Mouse (Mus musculus) layer of hippocampus, adult 8-10 months (tissue): ENCODE data around the gene Slc34a2. TPM values are rescaled to one million over a fixed set of nuclear protein-coding genes. Genes with fewer than 3 reads are reported as not detected.

ENCODE experiments used
- DNase-seq, 2 experiments: peaks; one replicate each; pipeline ENCODE4 v3.0.0; 2022; ENCODE audit warnings: low spot score in 2 of 2
- total RNA-seq, 4 experiments: library from RNA; stranded (reverse); gene quantifications; 2 replicates each; pipeline ENCODE4 v1.2.4; 2022

The Slc34a2 gene
- total RNA-seq, 4 experiments from 2014 or later: not detected

GRCm38 (mm10) chr5:53108668-53109067 lies 70.8 kb downstream of the Slc34a2 start:
- no peak for DNase-seq

GRCm38 (mm10) chr5:53110225-53110624 lies 72.3 kb downstream of the Slc34a2 start:
- DNase-seq: no peak

GRCm38 (mm10) chr5:53111036-53111435 lies 73.2 kb downstream of the Slc34a2 start:
- no peak for DNase-seq

GRCm38 (mm10) chr5:53112942-53113341 lies 75.1 kb downstream of the Slc34a2 start:
- no peak for DNase-seq

- DNase-seq: no peak
Measured at GRCm38 (mm10) chr5:53114616-53115267, 76.9 kb downstream of the Slc34a2 start.

- no peak for DNase-seq
Measured at GRCm38 (mm10) chr5:53118212-53118611, 80.3 kb downstream of the Slc34a2 start.

GRCm38 (mm10) chr5:53119689-53120088 lies 81.8 kb downstream of the Slc34a2 start:
- DNase-seq: no peak

Other genes starting within 250 kb of the Slc34a2 start
- gene Anapc4, start 204.1 kb upstream of the Slc34a2 start, total RNA-seq: 10 to 100 TPM; 70.2 to 82.7 (median 74.9) TPM
- 10 to 100 TPM; 40.5 to 49.8 (median 45.6) TPM for gene Sel1l3, start 175.8 kb downstream of the Slc34a2 start, total RNA-seq
- 10 to 100 TPM; 39.2 to 46.5 (median 44.4) TPM for gene Smim20, start 229.0 kb downstream of the Slc34a2 start, total RNA-seq